Mouse (Mus musculus) hindbrain, embryonic 14.5 days (tissue): ENCODE measurements around the gene Olfr686. TPM values are rescaled to one million over a fixed set of nuclear protein-coding genes. Genes with fewer than 3 reads are reported as not detected.

Source experiments
- ATAC-seq: fragments of 200-750 bp; cut with Nextera tagmentation; 2 replicates; pipeline ENCODE4 v1.8.0; 2017; ENCODE audit warnings: moderate number of reproducible peaks, mild to moderate bottlenecking, moderate TSS enrichment, moderate library complexity; ENCODE audit not compliant: low FRiP score
- DNase-seq: peaks from one replicate; pipeline ENCODE4 v3.0.0-alpha.2; 2015; ENCODE audit warnings: low spot score
- H3K27ac ChIP-seq: fragments of 300-500 bp; sonication (generic); 2 replicates; pipeline ENCODE4 v1.5.1; 2014; ENCODE audit warnings: mild to moderate bottlenecking, moderate library complexity
- H3K27me3 ChIP-seq: fragments of 300-500 bp; sonication (generic); 2 replicates; pipeline ENCODE4 v1.6.1; 2014; ENCODE audit warnings: mild to moderate bottlenecking, low read length, mixed read lengths; ENCODE audit not compliant: control insufficient read depth, insufficient read depth
- H3K36me3 ChIP-seq: fragments of 300-500 bp; sonication (generic); replicated peaks from 2 replicates; pipeline ENCODE4 v1.6.1; 2014; ENCODE audit not compliant: control insufficient read depth, insufficient read depth
- H3K4me1 ChIP-seq: fragments of 300-500 bp; sonication (generic); replicated peaks from 2 replicates; pipeline ENCODE4 v1.6.1; 2014; ENCODE audit warnings: antibody characterized with exemption, low read length, mixed read lengths; ENCODE audit not compliant: control insufficient read depth, insufficient read depth
- H3K4me2 ChIP-seq: fragments of 300-500 bp; sonication (generic); replicated peaks from 2 replicates; pipeline ENCODE4 v1.6.1; 2014; ENCODE audit warnings: mild to moderate bottlenecking, moderate library complexity
- H3K4me3 ChIP-seq: fragments of 300-500 bp; sonication (generic); replicated peaks from 2 replicates; pipeline ENCODE4 v1.5.1; 2014; ENCODE audit warnings: mild to moderate bottlenecking, low read length
- H3K9ac ChIP-seq: fragments of 300-500 bp; sonication (generic); 2 replicates; pipeline ENCODE4 v1.6.1; 2014
- H3K9me3 ChIP-seq: fragments of 300-500 bp; sonication (generic); 2 replicates; pipeline ENCODE4 v1.6.1; 2016; ENCODE audit warnings: low read length; ENCODE audit not compliant: control insufficient read depth
- whole genome bisulfite sequencing: fragments of 180-500 bp; shearing (Covaris S2); extraction: QIAGEN DNeasy Blood & Tissue Kit; methylation state at CpG from one replicate; pipeline ENCODE4 v1.1.7; 2014; 5-methylcytosine and 5-hydroxymethylcytosine counted together
- polyA plus RNA-seq: library from polyadenylated mRNA; unstranded; fragments of >200 nt; fragmentation: Nextera tagmentation; extraction: Ambion mirVana; gene quantifications from 2 replicates; pipeline ENCODE4 v1.2.1, GENCODE M21; 2014

The Olfr686 gene
- not detected in 2 replicates for polyA plus RNA-seq

DNA sequence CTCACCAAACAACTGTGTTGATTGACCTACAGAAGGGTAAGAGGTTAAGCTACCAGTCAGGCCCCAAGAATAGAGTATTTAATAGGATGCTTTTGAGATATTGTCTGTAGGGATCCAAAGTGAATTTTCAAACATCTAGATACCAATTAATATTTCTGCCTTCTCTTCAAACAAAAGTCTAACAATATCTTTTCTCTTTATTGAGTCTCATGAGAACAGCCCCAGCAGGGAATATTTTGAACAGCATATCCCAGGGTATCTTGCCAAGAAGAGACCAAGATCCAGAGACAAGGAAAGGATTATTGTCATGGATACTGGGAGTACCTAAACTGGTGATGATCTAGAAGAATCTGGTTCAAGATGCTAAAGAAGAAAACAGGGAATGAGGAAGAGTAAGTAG lies at the start of gene Olfr686:
TSS of gene Olfr686 (minus strand) at position 101 of the 400 bp plus-strand sequence.
- H3K27me3 ChIP-seq, result no peaks in the 10 kb centered on the region
- no peak for ATAC-seq

DNA sequence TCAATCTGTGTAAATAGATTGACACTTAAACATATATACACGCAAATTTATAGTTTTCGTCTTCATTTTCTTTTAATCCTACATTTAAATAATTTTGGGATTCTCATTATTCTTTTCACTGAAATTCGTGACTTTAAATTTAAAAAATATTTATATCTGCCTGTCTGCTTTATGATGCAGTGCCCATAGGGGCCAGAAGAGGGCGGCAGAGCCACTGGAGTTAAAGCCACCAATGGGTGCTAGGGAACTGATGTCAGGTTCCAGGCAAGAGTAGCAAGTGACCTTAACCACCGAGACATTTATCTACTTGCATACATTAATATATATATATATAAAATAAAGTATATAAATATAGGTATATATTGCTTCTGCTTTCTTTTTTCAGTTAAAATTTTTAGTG lies 49.4 kb upstream of the Olfr686 start:
- 70% methylated on average over 5 of the region's 5 CpGs for WGBS
- ATAC-seq, result no peak
- H3K27me3 ChIP-seq, result no peaks in the 10 kb centered on the region
- DNase-seq, result no peak
- H3K9me3 ChIP-seq, result no peaks in the 10 kb centered on the region
- H3K4me2 ChIP-seq, result no peak overlapping the region
- H3K4me3 ChIP-seq, result no peak overlapping the region
- H3K36me3 ChIP-seq, result no peaks in the 10 kb centered on the region
- no peaks in the 10 kb centered on the region for H3K4me1 ChIP-seq
- no peak overlapping the region for H3K9ac ChIP-seq
- no peak overlapping the region for H3K27ac ChIP-seq

More for the DNA sequence above, at the start of gene Olfr686:
- H3K4me3 ChIP-seq, result no peak within 1 kb of the TSS
- H3K9me3 ChIP-seq, result no peaks in the 10 kb centered on the region
- H3K36me3 ChIP-seq, result no peaks in the 10 kb centered on the region
- H3K27ac ChIP-seq, result no peak within 1 kb of the TSS
- no peak within 1 kb of the TSS for H3K4me2 ChIP-seq
- H3K4me1 ChIP-seq, result no peaks in the 10 kb centered on the region
- no peak within 1 kb of the TSS for H3K9ac ChIP-seq
- no peak for DNase-seq

DNA sequence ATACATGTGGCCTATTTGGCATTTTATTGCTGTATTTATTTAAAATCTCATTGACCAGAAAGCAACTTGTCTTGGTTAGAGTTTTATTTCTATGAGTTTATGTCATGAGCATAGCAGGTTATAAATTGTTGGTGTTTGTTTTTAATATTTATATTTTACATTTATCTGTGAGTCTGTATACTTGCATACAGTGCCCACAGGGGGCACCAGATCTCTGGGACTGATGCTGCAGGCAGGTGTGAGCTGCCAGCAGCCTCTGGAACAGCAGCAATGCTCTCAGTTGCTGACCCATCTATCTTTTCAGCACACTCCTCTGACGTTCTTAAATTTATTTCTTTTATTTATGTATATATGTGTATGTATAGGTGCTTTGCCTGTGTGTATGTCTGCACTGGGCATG lies 40.9 kb upstream of the Olfr686 start:
- DNase-seq, result no peak
- H3K9ac ChIP-seq, result no peak overlapping the region
- WGBS, result 66% methylated on average over 1 of the region's 1 CpGs
- no peak overlapping the region for H3K4me2 ChIP-seq
- H3K4me1 ChIP-seq, result no peaks in the 10 kb centered on the region
- ATAC-seq, result no peak
- H3K36me3 ChIP-seq, result no peaks in the 10 kb centered on the region
- H3K27me3 ChIP-seq, result no peaks in the 10 kb centered on the region
- no peak overlapping the region for H3K27ac ChIP-seq
- H3K9me3 ChIP-seq, result no peaks in the 10 kb centered on the region
- no peak overlapping the region for H3K4me3 ChIP-seq

DNA sequence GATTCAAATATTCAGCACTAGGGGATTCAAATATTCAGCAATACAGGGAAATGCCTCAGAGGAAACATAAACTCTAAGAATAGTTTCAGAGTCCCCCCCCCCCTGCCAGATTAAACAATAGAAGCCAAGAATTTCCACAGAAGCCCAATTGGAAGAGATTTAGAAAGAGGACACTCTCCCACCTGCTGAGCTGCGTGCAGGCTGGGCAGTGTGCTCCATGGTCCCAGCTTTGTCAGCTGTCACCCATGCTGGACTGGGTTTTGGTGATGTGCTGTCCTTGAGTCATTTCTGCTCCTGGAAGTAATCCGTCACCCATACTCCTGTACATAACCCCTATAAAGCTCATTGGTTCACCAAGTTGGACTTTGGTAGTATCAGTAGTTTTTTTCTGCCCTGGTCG lies 40.4 kb upstream of the Olfr686 start:
- Histone ChIP-seq H3K36me3 (no peaks in the 10 kb centered on the region), H3K9ac (no peak overlapping the region), H3K9me3 (no peaks in the 10 kb centered on the region), H3K4me2 (no peak overlapping the region), H3K4me3 (no peak overlapping the region), H3K27ac (no peak overlapping the region), H3K4me1 (no peaks in the 10 kb centered on the region), H3K27me3 (no peaks in the 10 kb centered on the region)
- WGBS, result 84% methylated on average over 3 of the region's 3 CpGs
- ATAC-seq, result no peak
- DNase-seq, result no peak

DNA sequence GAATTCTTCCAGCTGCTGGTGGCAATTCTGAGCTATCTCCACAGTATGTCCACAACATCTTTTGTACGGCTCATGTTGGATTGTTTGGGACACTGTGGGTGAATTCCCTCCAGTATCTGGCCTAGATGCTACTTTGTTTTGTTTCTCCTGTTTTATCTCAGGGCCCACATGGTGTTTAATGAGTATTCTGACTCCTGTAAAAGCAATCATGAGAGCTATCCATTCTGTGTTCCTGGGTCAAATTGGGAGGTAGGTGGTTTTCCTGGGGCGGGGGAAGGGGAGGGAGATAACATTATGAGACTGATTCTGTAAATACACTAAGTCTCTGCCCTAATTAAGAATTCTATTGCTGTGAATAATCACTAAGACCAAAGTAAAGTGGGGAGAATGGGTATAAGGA lies 22.1 kb upstream of the Olfr686 start:
- Histone ChIP-seq H3K9me3 (no peaks in the 10 kb centered on the region), H3K27ac (no peak overlapping the region), H3K4me3 (no peak overlapping the region), H3K27me3 (no peaks in the 10 kb centered on the region), H3K4me1 (no peaks in the 10 kb centered on the region), H3K4me2 (no peak overlapping the region), H3K9ac (no peak overlapping the region), H3K36me3 (no peaks in the 10 kb centered on the region)
- ATAC-seq (no peak), DNase-seq (no peak)
- WGBS, result 85% methylated on average over 2 of the region's 2 CpGs

DNA sequence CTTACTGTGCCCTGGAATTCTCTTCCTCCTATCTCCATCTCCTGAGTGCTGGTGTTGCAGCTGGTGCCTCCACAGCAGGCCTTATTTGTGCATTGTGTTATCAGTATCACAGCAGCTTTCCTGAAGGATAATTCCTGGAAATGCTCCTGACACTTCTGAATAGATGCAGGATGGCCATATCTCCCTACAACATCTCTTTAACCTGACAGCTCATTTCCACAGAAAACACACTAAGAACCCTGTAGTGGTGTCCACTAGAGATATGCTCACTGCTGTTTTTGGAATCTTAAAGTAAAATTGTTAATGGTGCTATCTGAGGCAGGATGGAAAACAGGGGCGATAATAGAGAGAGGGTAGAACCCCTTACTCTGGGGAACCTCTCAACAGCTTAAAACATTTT lies 20.9 kb upstream of the Olfr686 start:
- WGBS, result 88% methylated on average over 1 of the region's 1 CpGs
- no peaks in the 10 kb centered on the region for H3K4me1 ChIP-seq
- no peaks in the 10 kb centered on the region for H3K36me3 ChIP-seq
- no peak overlapping the region for H3K4me2 ChIP-seq
- H3K9ac ChIP-seq, result no peak overlapping the region
- H3K9me3 ChIP-seq, result no peaks in the 10 kb centered on the region
- H3K27ac ChIP-seq, result no peak overlapping the region
- H3K4me3 ChIP-seq, result no peak overlapping the region
- H3K27me3 ChIP-seq, result no peaks in the 10 kb centered on the region
- DNase-seq (no peak), ATAC-seq (no peak)

DNA sequence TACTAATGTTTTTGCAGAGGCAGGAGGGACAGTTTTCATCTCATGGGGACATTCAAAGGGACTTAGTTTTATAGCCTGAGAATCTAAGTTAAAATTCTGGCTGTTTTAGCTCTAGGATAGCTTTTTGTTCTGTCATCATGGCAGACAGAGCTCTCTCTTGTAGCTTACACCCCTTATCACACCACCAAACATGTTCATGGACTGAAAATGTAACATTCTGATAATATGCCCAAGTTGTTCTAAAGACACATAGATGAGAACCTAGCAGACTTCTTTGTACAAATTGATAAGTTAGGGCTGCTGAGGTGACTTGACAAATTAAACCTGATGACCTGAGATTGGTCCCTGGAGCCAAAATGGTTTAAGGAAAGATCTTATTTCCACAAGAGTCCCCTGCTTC lies 19.4 kb upstream of the Olfr686 start:
- no peak overlapping the region for H3K27ac ChIP-seq
- DNase-seq (no peak), ATAC-seq (no peak)
- no peaks in the 10 kb centered on the region for H3K36me3 ChIP-seq
- H3K9ac ChIP-seq, result no peak overlapping the region
- H3K4me2 ChIP-seq, result no peak overlapping the region
- no peak overlapping the region for H3K4me3 ChIP-seq
- no peaks in the 10 kb centered on the region for H3K4me1 ChIP-seq
- H3K9me3 ChIP-seq, result no peaks in the 10 kb centered on the region
- no peaks in the 10 kb centered on the region for H3K27me3 ChIP-seq

DNA sequence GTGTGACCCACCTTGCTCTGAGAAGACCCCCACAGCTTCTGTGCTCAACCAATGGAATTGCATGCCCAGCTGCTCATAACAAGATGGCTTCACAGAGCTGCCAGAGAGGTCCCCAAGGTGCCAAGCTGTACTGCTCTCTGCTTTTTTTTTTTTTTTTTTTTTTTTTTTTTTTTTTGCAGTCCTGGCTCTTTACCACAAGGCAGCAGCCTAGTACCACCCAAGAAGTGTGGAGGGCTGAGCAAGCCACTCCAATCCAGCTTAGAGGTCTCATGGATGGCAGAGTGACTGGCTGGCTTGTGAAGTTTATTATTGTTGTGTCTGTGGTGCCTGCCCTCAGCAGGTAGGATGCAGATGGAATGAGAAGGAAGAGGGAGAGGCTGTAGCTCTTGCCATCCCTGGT lies 18.8 kb upstream of the Olfr686 start:
- no peak for DNase-seq
- H3K27me3 ChIP-seq, result no peaks in the 10 kb centered on the region
- H3K9ac ChIP-seq, result no peak overlapping the region
- ATAC-seq, result no peak
- H3K9me3 ChIP-seq, result no peaks in the 10 kb centered on the region
- H3K4me2 ChIP-seq, result no peak overlapping the region
- no peak overlapping the region for H3K27ac ChIP-seq
- no peaks in the 10 kb centered on the region for H3K36me3 ChIP-seq
- no peaks in the 10 kb centered on the region for H3K4me1 ChIP-seq
- no peak overlapping the region for H3K4me3 ChIP-seq

DNA sequence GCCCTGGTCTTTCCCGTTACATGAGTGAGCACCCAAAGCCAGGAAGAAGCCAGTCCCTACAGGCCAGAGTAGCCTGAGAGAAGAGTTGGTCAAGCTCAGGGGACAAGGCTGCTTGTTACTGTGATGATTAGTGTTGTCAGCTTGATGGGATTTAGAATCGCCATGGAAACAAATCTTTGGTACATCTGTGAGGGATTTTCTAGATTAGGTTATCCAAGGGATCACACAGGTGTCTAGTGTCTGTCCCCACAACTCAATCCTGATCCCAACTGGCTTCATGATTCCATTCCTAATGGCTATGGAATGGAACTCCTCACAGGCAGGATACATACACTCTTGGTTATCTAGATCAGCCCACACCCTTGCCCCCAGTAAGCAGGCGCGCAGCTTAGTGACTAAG lies 11.0 kb upstream of the Olfr686 start:
- no peak overlapping the region for H3K4me2 ChIP-seq
- H3K4me1 ChIP-seq, result no peaks in the 10 kb centered on the region
- no peaks in the 10 kb centered on the region for H3K9me3 ChIP-seq
- no peak overlapping the region for H3K9ac ChIP-seq
- WGBS, result 72% methylated on average over 4 of the region's 4 CpGs
- H3K36me3 ChIP-seq, result no peaks in the 10 kb centered on the region
- H3K4me3 ChIP-seq, result no peak overlapping the region
- no peaks in the 10 kb centered on the region for H3K27me3 ChIP-seq
- ATAC-seq (no peak), DNase-seq (no peak)
- no peak overlapping the region for H3K27ac ChIP-seq

DNA sequence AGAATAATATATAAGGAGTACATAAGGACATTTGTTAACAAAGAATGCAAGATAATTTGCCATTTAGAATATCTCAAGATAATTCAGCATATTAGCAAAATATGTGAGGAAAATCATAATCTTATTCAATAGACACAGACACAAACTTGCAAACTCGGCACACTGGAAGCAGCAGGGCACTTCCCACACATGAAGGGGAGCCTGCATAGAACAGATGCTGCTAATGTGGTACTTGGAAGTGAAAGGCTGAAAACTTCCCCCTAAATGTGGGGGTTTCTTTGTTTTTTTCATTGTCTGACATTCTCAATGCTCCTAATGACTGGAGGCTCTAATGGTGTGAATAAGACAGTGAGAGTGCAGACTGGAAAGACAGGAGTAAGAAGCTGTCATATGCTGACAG lies 7.5 kb upstream of the Olfr686 start:
- no peaks in the 10 kb centered on the region for H3K4me1 ChIP-seq
- H3K4me2 ChIP-seq, result no peak overlapping the region
- H3K27ac ChIP-seq, result no peak overlapping the region
- no peak for DNase-seq
- WGBS, result 54% methylated on average over 1 of the region's 1 CpGs
- ATAC-seq, result no peak
- H3K4me3 ChIP-seq, result no peak overlapping the region
- no peaks in the 10 kb centered on the region for H3K36me3 ChIP-seq
- no peaks in the 10 kb centered on the region for H3K27me3 ChIP-seq
- no peaks in the 10 kb centered on the region for H3K9me3 ChIP-seq
- no peak overlapping the region for H3K9ac ChIP-seq
